Mouse (Mus musculus) midbrain, embryonic 15.5 days (tissue): ENCODE measurements around the gene Ngp. TPM values are rescaled to one million over a fixed set of nuclear protein-coding genes. Genes with fewer than 3 reads are reported as not detected.
"Not testable (repeated sequence)": the region's sequence is repeated elsewhere in the genome, so short reads cannot be mapped to it uniquely, and the experiment has no call there.

ENCODE experiments used
- ATAC-seq: fragments of 200-750 bp; cut with Nextera tagmentation; replicated peaks from 2 replicates; pipeline ENCODE4 v1.8.0; 2017; ENCODE audit warnings: moderate TSS enrichment
- H3K27ac ChIP-seq: fragments of 300-500 bp; sonication (generic); 2 replicates; pipeline ENCODE4 v1.5.1; 2015; ENCODE audit warnings: mild to moderate bottlenecking, inconsistent platforms
- H3K27me3 ChIP-seq: fragments of 300-500 bp; sonication (generic); replicated peaks from 2 replicates; pipeline ENCODE4 v1.6.1; 2015; ENCODE audit warnings: inconsistent platforms
- H3K36me3 ChIP-seq: fragments of 300-500 bp; sonication (generic); replicated peaks from 2 replicates; pipeline ENCODE4 v1.6.1; 2015; ENCODE audit warnings: inconsistent platforms
- H3K4me1 ChIP-seq: fragments of 300-500 bp; sonication (generic); 2 replicates; pipeline ENCODE4 v1.6.1; 2015; ENCODE audit warnings: inconsistent platforms
- H3K4me2 ChIP-seq: fragments of 300-500 bp; sonication (generic); 2 replicates; pipeline ENCODE4 v1.6.1; 2015; ENCODE audit warnings: inconsistent platforms, mild to moderate bottlenecking, moderate library complexity
- H3K4me3 ChIP-seq: fragments of 300-500 bp; sonication (generic); 2 replicates; pipeline ENCODE4 v1.5.1; 2015; ENCODE audit warnings: mild to moderate bottlenecking, inconsistent platforms
- H3K9ac ChIP-seq: fragments of 300-500 bp; sonication (generic); 2 replicates; pipeline ENCODE4 v1.6.1; 2015; ENCODE audit warnings: mild to moderate bottlenecking, inconsistent platforms
- H3K9me3 ChIP-seq: fragments of 300-500 bp; sonication (generic); 2 replicates; pipeline ENCODE4 v1.6.1; 2016; ENCODE audit warnings: inconsistent platforms
- WGBS: fragments of 180-500 bp; shearing (Covaris S2); methylation state at CpG from one replicate; pipeline ENCODE4 v1.1.7; 2015; ENCODE audit warnings: mixed read lengths; 5-methylcytosine and 5-hydroxymethylcytosine counted together
- polyA plus RNA-seq: library from polyadenylated mRNA; unstranded; fragments of >200 nt; fragmentation: Nextera tagmentation; extraction: Ambion mirVana; gene quantifications from 2 replicates; pipeline ENCODE4 v1.2.1, GENCODE M21; 2015

Ngp gene
- polyA plus RNA-seq, result 1.1 and 2.3 TPM in 2 replicates

DNA sequence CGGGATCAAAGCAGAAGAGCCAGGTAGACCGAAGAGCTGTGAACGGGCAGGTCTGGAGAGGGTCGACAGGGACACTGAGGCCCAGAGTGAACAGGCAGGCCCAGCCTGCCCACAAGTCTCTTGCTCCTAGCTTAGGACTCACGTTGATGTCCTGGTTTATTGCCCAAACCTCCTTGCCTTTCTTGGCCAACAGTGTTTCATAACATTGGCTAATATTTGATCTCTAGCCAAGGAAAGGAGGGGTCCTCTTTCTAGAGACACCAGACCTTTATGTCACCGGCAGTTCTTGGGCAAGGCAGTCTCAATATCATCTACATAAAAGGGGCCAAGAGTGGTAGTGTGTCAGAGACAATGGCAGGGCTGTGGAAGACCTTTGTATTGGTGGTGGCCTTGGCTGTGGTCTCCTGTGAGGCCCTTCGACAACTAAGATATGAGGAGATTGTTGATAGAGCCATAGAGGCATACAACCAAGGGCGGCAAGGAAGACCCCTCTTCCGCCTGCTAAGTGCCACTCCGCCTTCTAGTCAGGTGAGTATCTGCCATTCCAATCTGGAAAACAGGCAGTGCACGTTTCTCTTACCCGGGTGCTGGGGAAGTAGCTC, at the start of gene Ngp:
TSS of gene Ngp (plus strand) at position 237 of the 602 bp plus-strand sequence.
- H3K27ac ChIP-seq, result no peak within 1 kb of the TSS
- H3K4me2 ChIP-seq, result no peak within 1 kb of the TSS
- no peak within 1 kb of the TSS for H3K4me3 ChIP-seq
- ATAC-seq, result no peak
- no peaks in the 10 kb centered on the region for H3K27me3 ChIP-seq
- H3K4me1 ChIP-seq, result no peaks in the 10 kb centered on the region
- WGBS, result 92% methylated on average over 12 of the region's 12 CpGs
- H3K9ac ChIP-seq, result no peak within 1 kb of the TSS
- no peaks in the 10 kb centered on the region for H3K9me3 ChIP-seq
- no peaks in the 10 kb centered on the region for H3K36me3 ChIP-seq

DNA sequence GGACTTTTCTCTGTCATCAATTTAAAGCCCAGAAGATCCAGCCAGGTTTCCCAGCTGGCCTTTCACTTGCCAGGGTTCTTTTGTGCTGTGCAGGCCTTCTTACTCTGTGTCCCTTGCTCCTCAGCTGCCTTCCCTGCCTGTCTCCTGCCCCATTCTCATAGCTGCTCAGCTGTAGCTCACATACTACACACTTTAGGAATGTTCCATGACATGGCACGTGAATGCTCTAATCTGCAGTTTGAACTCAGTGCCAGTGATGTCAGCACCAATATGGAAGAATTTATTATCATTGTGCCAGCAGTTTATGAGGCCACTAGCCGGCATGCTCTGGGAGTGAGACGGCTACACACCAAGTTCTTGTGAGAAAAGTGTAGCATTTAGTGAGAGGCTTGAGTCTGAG, 49.7 kb upstream of the Ngp start:
- H3K27me3 ChIP-seq, result no peaks in the 10 kb centered on the region
- no peak for ATAC-seq
- WGBS, result 96% methylated on average over 3 of the region's 3 CpGs
- H3K4me3 ChIP-seq, result no peak overlapping the region
- no peak overlapping the region for H3K4me2 ChIP-seq
- peaks cover 10% of the 10 kb centered on the region; the same call in 1 of the 2 replicates for H3K36me3 ChIP-seq
- H3K9ac ChIP-seq, result no peak overlapping the region
- H3K4me1 ChIP-seq, result no peaks in the 10 kb centered on the region
- no peak overlapping the region for H3K27ac ChIP-seq
- H3K9me3 ChIP-seq, result no peaks in the 10 kb centered on the region

DNA sequence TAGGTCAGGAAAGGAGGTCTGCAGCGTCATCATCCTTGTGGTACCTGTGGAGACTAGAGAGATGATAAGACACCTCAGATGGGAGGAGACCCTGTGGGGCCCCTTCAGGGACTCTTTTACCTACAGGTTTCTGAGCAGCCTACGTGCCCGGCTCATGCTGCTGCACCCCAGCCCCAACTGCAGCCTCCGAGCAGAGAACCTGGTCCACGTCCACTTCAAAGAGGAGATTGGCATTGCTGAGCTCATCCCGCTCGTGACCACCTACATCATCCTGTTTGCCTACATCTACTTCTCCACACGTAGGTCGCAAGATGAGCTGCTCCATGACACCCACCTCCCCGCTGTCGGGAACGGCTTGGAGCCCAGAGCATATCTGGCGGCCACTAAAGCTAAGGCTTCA, 45.7 kb upstream of the Ngp start:
- Histone ChIP-seq H3K4me2 (no peak overlapping the region), H3K4me1 (no peaks in the 10 kb centered on the region), H3K27ac (no peak overlapping the region), H3K9ac (no peak overlapping the region), H3K9me3 (no peaks in the 10 kb centered on the region), H3K27me3 (no peaks in the 10 kb centered on the region), H3K4me3 (no peak overlapping the region), H3K36me3 (peaks cover 27% of the 10 kb centered on the region; the same call in 1 of the 2 replicates)
- 96% methylated on average over 13 of the region's 13 CpGs for WGBS
- no peak for ATAC-seq

DNA sequence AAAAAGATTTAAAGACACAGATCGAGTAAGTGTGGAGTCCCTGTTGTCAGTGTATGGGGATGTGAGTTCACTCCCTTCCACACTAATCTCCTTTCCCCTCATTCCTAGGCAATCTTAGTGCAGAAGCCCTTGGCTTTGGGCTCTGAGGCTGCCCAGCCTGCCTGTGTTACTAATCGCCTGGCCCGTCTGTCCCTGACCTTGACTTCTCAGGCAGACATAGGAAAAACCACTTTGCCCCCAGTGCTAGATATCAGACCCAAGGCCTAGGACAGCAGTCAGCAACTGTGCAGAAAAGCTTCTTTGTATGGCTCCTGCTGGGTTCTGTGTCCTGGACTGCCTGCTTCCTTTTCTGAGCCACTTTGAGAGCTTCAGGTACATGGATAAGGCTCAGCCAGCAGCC, 43.9 kb upstream of the Ngp start:
- Histone ChIP-seq H3K27me3 (no peaks in the 10 kb centered on the region), H3K9ac (no peak overlapping the region), H3K36me3 (peaks cover 38% of the 10 kb centered on the region; the same call in 1 of the 2 replicates), H3K4me1 (no peaks in the 10 kb centered on the region), H3K4me3 (no peak overlapping the region), H3K4me2 (no peak overlapping the region), H3K9me3 (no peaks in the 10 kb centered on the region), H3K27ac (no peak overlapping the region)
- WGBS, result 97% methylated on average over 3 of the region's 3 CpGs
- ATAC-seq, result no peak

DNA sequence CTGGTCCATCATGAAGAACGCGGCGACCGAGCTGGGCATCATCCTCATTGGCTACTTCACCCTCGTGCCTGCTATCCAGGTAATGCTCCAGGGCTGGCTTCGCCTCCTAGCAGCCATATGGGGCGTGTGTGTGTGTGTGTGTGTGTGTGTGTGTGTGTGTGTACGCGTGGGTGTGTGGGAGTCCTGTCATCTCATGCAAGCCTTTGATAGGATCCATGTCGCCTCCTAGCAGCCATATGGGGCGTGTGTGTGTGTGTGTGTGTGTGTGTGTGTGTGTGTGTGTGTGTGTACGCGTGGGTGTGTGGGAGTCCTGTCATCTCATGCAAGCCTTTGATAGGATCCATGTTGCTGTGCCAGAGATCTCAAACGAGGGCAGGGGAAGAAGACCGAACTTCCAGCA, 41.9 kb upstream of the Ngp start:
- H3K9me3 ChIP-seq, H3K27me3 ChIP-seq, H3K4me1 ChIP-seq, H3K27ac ChIP-seq, ATAC-seq, H3K9ac ChIP-seq, H3K4me2 ChIP-seq, H3K4me3 ChIP-seq: not testable (repeated sequence)
- peaks cover 41% of the 10 kb centered on the region; the same call in 1 of the 2 replicates for H3K36me3 ChIP-seq
- 94% methylated on average over 15 of the region's 15 CpGs for WGBS

DNA sequence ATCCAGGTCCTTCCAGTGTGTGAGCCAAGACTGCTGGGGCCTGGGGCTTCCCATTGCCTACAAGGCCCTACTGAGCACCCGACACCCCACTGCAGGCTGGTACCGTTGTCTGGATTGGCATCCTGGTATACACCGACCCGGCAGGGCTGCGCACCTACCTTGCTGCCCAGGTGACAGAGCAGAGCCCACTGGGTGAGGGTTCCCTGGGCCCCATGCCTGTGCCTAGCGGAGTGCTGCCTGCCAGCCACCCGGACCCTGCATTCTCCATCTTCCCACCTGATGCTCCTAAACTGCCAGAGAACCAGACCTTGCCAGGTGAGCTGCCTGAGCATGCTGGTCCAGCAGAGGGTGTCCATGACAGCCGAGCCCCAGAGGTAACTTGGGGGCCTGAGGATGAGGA, 40.2 kb upstream of the Ngp start:
- Histone ChIP-seq H3K27me3 (no peaks in the 10 kb centered on the region), H3K4me3 (no peak overlapping the region), H3K36me3 (peaks cover 49% of the 10 kb centered on the region), H3K4me1 (no peaks in the 10 kb centered on the region), H3K9ac (no peak overlapping the region), H3K27ac (no peak overlapping the region), H3K4me2 (no peak overlapping the region), H3K9me3 (no peaks in the 10 kb centered on the region)
- WGBS, result 96% methylated on average over 8 of the region's 8 CpGs
- ATAC-seq, result no peak

DNA sequence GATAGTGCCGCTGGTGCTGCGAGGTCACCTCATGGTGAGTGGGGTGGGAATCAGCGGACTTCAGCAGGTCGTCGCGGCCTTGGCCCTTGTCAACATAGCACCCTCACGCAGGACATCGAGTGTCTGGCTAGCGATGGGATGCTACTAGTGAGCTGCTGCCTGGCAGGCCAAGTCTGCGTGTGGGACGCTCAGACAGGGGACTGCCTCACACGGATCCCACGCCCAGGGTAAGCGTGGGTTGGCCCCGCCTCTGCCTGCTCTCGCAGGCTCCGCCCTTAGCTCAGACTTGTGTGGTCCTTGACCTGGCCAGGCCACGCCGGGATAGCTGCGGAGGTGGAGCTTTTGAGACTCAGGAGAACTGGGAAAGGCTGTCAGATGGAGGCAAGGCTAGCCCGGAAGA, 38.9 kb upstream of the Ngp start:
- Histone ChIP-seq H3K4me3 (no peak overlapping the region), H3K9ac (no peak overlapping the region), H3K36me3 (peaks cover 57% of the 10 kb centered on the region), H3K9me3 (no peaks in the 10 kb centered on the region), H3K27me3 (no peaks in the 10 kb centered on the region), H3K27ac (no peak overlapping the region), H3K4me2 (no peak overlapping the region), H3K4me1 (no peaks in the 10 kb centered on the region)
- no peak for ATAC-seq
- 39% methylated on average over 21 of the region's 21 CpGs for WGBS

DNA sequence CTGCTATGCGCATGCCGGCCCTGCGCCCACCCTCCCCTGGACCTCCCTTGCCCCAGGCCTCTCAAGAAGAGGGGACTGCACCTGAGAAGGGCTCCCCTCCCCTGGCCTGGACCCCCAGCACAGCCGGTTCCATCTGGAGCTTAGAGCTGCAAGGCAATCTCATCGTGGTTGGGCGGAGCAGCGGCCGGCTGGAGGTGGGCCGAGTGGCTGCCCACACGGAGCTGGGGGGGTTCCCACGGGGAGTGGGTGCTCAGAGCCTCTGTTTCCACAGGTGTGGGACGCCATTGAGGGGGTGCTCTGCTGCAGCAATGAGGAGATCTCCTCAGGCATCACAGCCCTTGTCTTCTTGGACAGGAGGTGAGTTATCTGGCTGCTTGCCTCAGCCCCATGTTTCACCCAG, 38.3 kb upstream of the Ngp start:
- no peaks in the 10 kb centered on the region for H3K9me3 ChIP-seq
- 0 out of 2 replicates have a peak, but pooled peaks have one; percentile 13 for ATAC-seq
- 79% methylated on average over 12 of the region's 12 CpGs for WGBS
- H3K36me3 ChIP-seq, result peaks cover 60% of the 10 kb centered on the region
- H3K4me1 ChIP-seq, result no peaks in the 10 kb centered on the region
- no peak overlapping the region for H3K4me2 ChIP-seq
- no peak overlapping the region for H3K27ac ChIP-seq
- no peak overlapping the region for H3K9ac ChIP-seq
- H3K27me3 ChIP-seq, result no peaks in the 10 kb centered on the region
- no peak overlapping the region for H3K4me3 ChIP-seq

DNA sequence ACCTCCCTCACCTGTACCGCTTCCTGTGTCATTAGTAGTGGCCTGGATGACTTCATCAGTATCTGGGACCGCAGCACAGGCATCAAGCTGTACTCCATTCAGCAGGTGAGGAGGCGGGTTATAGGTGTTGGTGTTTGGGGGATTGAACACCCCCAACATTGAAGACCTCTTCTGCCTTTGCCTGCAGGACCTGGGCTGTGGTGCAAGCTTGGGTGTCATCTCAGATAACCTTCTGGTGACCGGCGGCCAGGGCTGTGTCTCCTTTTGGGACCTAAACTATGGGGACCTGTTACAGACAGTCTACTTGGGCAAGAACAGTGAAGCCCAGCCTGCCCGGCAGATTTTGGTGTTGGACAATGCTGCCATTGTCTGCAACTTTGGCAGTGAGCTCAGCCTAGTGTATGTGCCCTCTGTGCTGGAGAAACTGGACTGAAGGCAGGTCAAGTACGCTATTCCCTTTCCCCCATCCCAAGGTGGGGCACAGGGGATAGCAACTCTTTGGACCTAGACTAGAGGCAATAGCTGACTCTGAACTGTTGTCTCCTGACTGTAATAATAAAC, 35.1 kb upstream of the Ngp start:
- H3K4me3 ChIP-seq, result no peak overlapping the region
- WGBS, result 87% methylated on average over 7 of the region's 7 CpGs
- no peak overlapping the region for H3K9ac ChIP-seq
- H3K27ac ChIP-seq, result no peak overlapping the region
- no peak for ATAC-seq
- peaks cover 68% of the 10 kb centered on the region for H3K36me3 ChIP-seq
- no peaks in the 10 kb centered on the region for H3K9me3 ChIP-seq
- H3K27me3 ChIP-seq, result no peaks in the 10 kb centered on the region
- H3K4me2 ChIP-seq, result no peak overlapping the region
- H3K4me1 ChIP-seq, result no peaks in the 10 kb centered on the region

DNA sequence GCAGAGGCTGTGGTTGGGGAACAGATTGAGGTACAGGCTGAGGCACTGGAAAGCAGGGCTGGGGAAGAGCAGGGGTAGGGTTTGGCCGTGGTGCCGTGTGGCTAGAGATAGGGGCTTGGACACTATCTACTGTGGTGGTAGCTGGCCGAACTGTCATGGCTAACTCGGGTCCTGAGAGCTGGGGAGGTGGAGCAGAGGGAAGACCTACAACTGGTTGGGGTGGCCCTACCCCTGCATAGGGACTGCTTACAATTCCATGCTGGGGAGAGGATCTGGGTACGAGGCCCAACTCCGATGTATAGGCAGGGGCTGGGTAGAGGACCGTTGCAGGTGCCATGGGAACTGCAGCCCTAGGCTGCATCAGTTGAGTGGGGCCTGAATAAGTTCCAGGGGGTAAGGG, 31.5 kb upstream of the Ngp start:
- no peak overlapping the region for H3K4me2 ChIP-seq
- no peaks in the 10 kb centered on the region for H3K4me1 ChIP-seq
- no peaks in the 10 kb centered on the region for H3K9me3 ChIP-seq
- no peak overlapping the region for H3K4me3 ChIP-seq
- peaks cover 81% of the 10 kb centered on the region for H3K36me3 ChIP-seq
- H3K27ac ChIP-seq, result no peak overlapping the region
- ATAC-seq, result no peak
- WGBS, result 95% methylated on average over 7 of the region's 7 CpGs
- no peak overlapping the region for H3K9ac ChIP-seq
- H3K27me3 ChIP-seq, result no peaks in the 10 kb centered on the region

DNA sequence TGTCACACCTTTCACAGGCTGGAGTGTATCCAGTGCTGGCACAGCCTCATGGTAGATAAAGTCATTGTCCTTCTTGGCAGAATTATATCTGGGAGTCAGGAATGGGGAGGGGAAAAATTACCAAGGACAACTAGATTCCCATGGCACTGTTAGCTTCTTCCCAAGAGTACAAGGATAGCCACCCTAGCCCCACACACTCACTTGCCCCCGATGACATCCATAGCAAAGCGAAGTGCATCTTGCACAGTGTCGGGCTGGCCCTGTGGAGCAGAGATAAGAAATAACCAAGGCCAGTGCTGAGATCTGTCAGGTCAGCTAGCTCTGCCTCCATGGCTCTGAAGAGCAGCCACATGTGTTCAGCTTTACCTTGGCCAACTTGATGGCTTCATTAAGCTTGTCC, 28.7 kb upstream of the Ngp start:
- peaks cover 61% of the 10 kb centered on the region for H3K36me3 ChIP-seq
- H3K4me1 ChIP-seq, result no peaks in the 10 kb centered on the region
- no peaks in the 10 kb centered on the region for H3K9me3 ChIP-seq
- no peak overlapping the region for H3K27ac ChIP-seq
- H3K4me3 ChIP-seq, result no peak overlapping the region
- H3K9ac ChIP-seq, result no peak overlapping the region
- 96% methylated on average over 3 of the region's 3 CpGs for WGBS
- H3K27me3 ChIP-seq, result no peaks in the 10 kb centered on the region
- H3K4me2 ChIP-seq, result no peak overlapping the region
- ATAC-seq, result no peak

DNA sequence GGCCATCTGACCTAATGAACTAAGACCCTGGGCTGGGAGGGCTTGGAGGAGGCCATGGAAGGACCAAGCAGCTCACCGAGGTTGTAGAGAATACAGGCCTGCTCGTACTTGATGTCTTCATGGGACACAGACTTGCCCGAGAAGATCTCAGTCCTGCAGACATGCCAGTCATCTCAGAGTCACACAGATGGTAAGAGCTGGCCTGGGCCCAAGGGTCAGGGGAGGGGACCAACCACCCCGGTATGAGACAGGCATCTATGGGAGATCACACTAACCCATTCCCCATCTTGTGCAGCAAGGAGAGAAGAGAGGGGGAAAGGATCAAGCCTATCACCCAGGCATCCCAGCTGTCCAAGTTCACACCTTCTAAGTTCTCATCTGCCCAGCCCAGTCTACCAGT, 26.3 kb upstream of the Ngp start:
- WGBS, result 91% methylated on average over 4 of the region's 4 CpGs
- peaks cover 50% of the 10 kb centered on the region for H3K36me3 ChIP-seq

DNA sequence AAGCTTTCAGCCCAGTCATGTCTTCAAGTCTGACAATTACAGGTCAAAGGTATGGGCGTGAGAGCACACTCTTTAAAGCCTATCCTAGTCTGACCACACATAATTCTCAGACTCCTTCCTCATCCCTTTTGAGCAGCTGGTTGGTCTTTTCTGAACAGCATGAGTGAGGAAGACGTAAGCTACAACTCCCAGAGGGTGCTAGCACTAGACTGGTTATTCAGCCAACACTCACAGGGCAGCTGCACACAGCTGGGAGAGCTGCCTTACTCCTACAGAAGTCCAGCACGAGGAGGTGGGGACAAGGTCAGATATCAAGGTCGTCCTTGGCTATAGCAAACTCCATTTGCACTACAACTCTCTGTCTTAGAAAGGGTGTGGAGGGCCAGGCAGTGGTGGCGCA, 18.9 kb upstream of the Ngp start:
- 86% methylated on average over 5 of the region's 5 CpGs for WGBS
- no peak overlapping the region for H3K4me2 ChIP-seq

More for the DNA sequence above, 26.3 kb upstream of the Ngp start:
- Histone ChIP-seq H3K9ac (no peak overlapping the region), H3K27ac (no peak overlapping the region), H3K27me3 (no peaks in the 10 kb centered on the region), H3K9me3 (no peaks in the 10 kb centered on the region), H3K4me1 (no peaks in the 10 kb centered on the region), H3K4me3 (no peak overlapping the region), H3K4me2 (no peak overlapping the region)
- no peak for ATAC-seq

More for the DNA sequence above, 18.9 kb upstream of the Ngp start:
- Histone ChIP-seq H3K4me1 (peaks cover 3% of the 10 kb centered on the region), H3K27ac (no peak overlapping the region), H3K27me3 (no peaks in the 10 kb centered on the region), H3K36me3 (peaks cover 19% of the 10 kb centered on the region), H3K9me3 (no peaks in the 10 kb centered on the region), H3K4me3 (no peak overlapping the region), H3K9ac (no peak overlapping the region)
- ATAC-seq, result no peak
